Mouse (Mus musculus): Measurements from ENCODE around the gene Fam193a. TPM values are rescaled to one million over a fixed set of nuclear protein-coding genes. Genes with fewer than 3 reads are reported as not detected.

Fam193a gene
- polyA plus RNA-seq, 1 experiment = 137 TPM

DNA sequence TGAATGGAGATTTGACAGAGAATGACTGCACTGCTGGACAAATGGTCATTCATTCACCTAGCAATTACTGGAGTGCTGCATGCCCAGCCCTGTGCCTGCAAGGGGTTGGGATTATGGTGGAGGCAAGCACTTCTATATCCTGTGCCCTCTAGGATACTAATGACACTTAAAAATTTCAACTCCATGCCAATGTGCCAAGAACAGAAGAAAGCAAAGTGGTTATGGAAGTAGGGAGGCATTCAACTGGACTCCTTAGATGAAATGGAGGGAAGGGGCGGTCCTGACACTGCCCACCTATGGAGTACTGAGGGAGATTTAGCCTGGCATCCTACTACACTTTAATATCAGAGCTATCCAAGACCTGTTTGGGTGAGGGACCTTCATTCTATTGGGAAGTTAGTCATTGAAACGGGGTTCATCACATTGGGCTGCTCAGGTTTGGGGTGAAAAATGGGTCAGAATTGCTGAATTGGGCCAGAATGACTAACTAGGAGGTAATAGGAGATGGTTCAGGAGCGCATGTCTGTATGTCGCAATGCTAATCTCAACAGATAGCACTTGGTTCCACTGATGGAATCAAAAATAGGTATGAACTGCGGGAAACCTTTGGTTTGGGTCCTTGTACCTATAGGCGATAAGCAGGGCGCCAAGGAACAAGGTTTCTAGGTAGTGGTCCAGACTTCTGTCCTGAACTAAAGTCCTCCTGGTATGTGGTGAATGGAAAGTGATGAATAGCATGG lies 1.0 kb upstream of the Fam193a start:
- Histone ChIP-seq H3K27ac (ENCODE audit: control insufficient read depth, insufficient read depth, low read depth, low read length) (peak overlapping the region; percentile 90), H3K36me3 (ENCODE audit: control insufficient read depth, insufficient read depth, low read length) (no peaks in the 10 kb centered on the region), H3K4me1 (ENCODE audit: control insufficient read depth, insufficient read depth, low read length) (peaks cover 11% of the 10 kb centered on the region), H3K27me3 (ENCODE audit: control insufficient read depth, insufficient read depth, low read length) (no peaks in the 10 kb centered on the region), H3K4me3 (ENCODE audit: control insufficient read depth, low read depth, low read length) (peak overlapping the region; percentile 95)
- TF ChIP-seq POLR2A (IDR thresholded peaks at IDR 0.05; ENCODE audit: control insufficient read depth, low read depth, low read length) (no peak), CTCF (IDR thresholded peaks at IDR 0.05; ENCODE audit: control insufficient read depth, insufficient read depth, insufficient replicate concordance, low read depth, low read length) (no peak)

DNA sequence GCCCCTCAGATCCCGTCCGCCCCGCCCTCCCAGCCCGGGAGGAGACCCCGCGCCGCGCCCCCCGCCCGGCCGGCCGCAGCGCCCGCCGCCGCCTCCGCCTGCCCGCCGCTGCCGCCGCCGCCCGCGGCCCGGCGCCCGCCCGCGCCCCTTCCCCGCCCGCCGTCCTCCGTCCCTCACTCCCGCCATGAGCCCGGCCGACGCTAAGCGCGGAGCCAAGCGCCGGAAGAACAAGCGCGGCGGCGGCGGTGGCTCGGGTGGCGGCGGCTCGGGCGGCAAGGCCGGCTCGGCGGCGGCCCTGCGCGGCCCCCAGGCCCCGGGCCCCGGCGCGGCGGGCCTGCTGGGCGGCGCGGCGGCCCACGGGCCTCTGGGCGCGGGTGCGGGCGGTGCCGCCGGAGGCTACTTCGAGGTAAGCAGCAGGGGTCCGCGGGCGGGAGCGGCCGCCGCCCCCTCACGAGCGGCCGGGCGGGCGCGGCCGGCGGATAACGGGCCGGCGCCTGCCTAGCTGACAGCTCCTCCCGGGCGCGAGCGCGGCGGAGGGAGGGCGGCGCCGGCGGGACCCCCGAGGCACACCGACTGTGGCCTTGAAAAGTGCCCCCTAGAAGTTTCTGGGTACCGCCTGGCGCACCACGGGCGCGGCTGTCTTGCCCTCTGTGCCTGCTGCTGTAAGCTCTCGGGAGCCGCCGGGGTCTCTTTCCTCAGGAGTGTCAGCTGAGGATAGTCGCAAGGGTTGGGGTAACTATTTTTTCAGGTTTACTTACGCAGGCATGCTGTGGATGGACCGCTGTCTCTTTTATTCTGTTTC lies 490 bp downstream of the Fam193a start:
- TF ChIP-seq CTCF (IDR thresholded peaks at IDR 0.05; ENCODE audit: control insufficient read depth, insufficient read depth, insufficient replicate concordance, low read depth, low read length) (no peak), POLR2A (IDR thresholded peaks at IDR 0.05; ENCODE audit: control insufficient read depth, low read depth, low read length) (no peak)
- Histone ChIP-seq H3K27me3 (ENCODE audit: control insufficient read depth, insufficient read depth, low read length) (no peaks in the 10 kb centered on the region), H3K4me3 (ENCODE audit: control insufficient read depth, low read depth, low read length) (peak overlapping the region; percentile 98), H3K4me1 (ENCODE audit: control insufficient read depth, insufficient read depth, low read length) (peaks cover 11% of the 10 kb centered on the region), H3K27ac (ENCODE audit: control insufficient read depth, insufficient read depth, low read depth, low read length) (peak overlapping the region; percentile 85), H3K36me3 (ENCODE audit: control insufficient read depth, insufficient read depth, low read length) (no peaks in the 10 kb centered on the region)

DNA sequence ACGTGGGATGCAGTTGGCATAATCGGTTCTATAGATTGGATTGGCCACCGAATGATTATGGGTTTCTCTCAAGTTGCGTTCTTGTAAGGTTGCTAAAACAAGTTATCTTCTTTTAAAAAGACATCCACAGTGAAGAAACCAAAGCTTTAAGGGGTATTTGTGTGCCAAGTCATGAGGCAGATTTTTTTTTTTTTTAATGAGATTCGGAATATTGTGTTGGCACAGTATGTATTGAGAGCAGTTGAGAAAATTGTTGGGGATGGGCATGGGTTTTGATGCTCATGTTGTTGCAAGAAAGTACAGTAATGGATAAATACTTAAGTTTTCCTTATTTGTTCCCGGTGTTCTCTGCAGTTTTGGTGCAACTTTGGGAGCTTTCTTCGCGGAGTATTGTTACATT lies 1.1 kb downstream of the Fam193a start:
- H3K27ac ChIP-seq (ENCODE audit: control insufficient read depth, insufficient read depth, low read depth, low read length) = peak overlapping the region; percentile 85
- TF ChIP-seq CTCF (IDR thresholded peaks at IDR 0.05; ENCODE audit: control insufficient read depth, insufficient read depth, insufficient replicate concordance, low read depth, low read length) (no peak), POLR2A (IDR thresholded peaks at IDR 0.05; ENCODE audit: control insufficient read depth, low read depth, low read length) (no peak)
- no peaks in the 10 kb centered on the region for H3K36me3 ChIP-seq (ENCODE audit: control insufficient read depth, insufficient read depth, low read length)
- H3K4me3 ChIP-seq (ENCODE audit: control insufficient read depth, low read depth, low read length) = peak overlapping the region; percentile 98
- no peaks in the 10 kb centered on the region for H3K27me3 ChIP-seq (ENCODE audit: control insufficient read depth, insufficient read depth, low read length)
- peaks cover 11% of the 10 kb centered on the region for H3K4me1 ChIP-seq (ENCODE audit: control insufficient read depth, insufficient read depth, low read length)

DNA sequence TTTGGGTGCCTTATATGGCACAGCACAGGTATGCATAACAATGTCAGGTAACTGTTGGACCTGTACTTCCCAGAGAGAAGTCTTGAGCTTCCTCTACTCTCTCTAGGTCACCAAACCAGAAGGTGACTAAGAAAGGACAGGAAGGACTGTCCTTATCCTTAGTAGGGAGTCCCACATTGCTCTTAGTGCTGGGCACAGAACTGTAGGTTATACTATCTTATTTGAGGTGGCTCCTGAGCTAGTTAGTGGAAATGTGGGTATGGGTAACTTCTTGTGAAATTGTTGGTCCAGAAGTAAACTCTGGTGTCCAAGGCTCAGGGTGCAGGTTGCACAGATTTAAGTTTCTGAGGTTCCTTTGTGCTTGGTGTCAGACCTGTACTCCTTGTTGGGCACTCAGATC lies 2.4 kb downstream of the Fam193a start:
- H3K36me3 ChIP-seq (ENCODE audit: control insufficient read depth, insufficient read depth, low read length) = no peaks in the 10 kb centered on the region
- no peaks in the 10 kb centered on the region for H3K27me3 ChIP-seq (ENCODE audit: control insufficient read depth, insufficient read depth, low read length)
- H3K4me3 ChIP-seq (ENCODE audit: control insufficient read depth, low read depth, low read length) = no peak overlapping the region
- H3K27ac ChIP-seq (ENCODE audit: control insufficient read depth, insufficient read depth, low read depth, low read length) = no peak overlapping the region
- TF ChIP-seq POLR2A (IDR thresholded peaks at IDR 0.05; ENCODE audit: control insufficient read depth, low read depth, low read length) = no peak
- TF ChIP-seq CTCF (IDR thresholded peaks at IDR 0.05; ENCODE audit: control insufficient read depth, insufficient read depth, insufficient replicate concordance, low read depth, low read length) = no peak
- peaks cover 11% of the 10 kb centered on the region for H3K4me1 ChIP-seq (ENCODE audit: control insufficient read depth, insufficient read depth, low read length)

DNA sequence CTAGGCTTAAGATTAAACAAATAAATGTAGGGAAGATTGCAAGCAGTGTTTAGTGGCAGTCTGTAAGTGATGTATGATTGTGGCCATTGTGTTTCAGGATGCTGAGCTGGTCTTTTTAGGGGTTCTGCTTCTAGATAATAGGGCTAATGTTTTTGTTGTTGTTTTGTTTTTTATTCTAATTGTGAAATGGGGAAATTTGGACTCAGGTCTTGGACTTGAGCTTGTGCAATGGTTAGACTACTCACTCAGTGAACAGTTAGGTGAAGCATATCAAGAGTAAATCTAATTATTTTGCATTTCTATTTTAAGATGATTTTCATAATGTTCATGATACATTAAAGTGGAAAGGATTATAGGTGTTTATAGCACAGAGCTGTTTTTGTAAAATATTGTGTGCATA lies 2.8 kb downstream of the Fam193a start:
- no peaks in the 10 kb centered on the region for H3K36me3 ChIP-seq (ENCODE audit: control insufficient read depth, insufficient read depth, low read length)
- H3K4me1 ChIP-seq (ENCODE audit: control insufficient read depth, insufficient read depth, low read length) = peaks cover 11% of the 10 kb centered on the region
- no peaks in the 10 kb centered on the region for H3K27me3 ChIP-seq (ENCODE audit: control insufficient read depth, insufficient read depth, low read length)
- TF ChIP-seq CTCF (IDR thresholded peaks at IDR 0.05; ENCODE audit: control insufficient read depth, insufficient read depth, insufficient replicate concordance, low read depth, low read length) (no peak), POLR2A (IDR thresholded peaks at IDR 0.05; ENCODE audit: control insufficient read depth, low read depth, low read length) (no peak)
- no peak overlapping the region for H3K4me3 ChIP-seq (ENCODE audit: control insufficient read depth, low read depth, low read length)
- no peak overlapping the region for H3K27ac ChIP-seq (ENCODE audit: control insufficient read depth, insufficient read depth, low read depth, low read length)

DNA sequence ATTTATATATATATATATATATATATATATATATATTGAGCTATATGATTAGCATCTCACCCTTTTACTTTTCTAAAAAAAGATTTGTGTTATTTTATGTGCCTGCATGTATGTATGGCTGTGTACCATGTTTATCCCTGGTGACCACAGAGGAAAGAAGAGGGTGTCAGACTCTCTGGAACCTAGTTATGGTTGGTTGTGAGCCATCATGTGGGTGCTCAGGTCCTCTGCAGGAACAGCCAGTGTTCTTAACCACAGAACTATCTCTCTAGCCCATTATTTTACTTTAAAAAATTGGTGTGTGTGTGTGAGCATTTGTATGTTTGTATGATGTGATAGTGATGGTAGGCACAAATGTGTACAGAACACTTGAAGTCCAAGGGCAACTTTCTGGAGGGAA lies 9.1 kb downstream of the Fam193a start:
- Histone ChIP-seq H3K4me1 (ENCODE audit: control insufficient read depth, insufficient read depth, low read length) (no peaks in the 10 kb centered on the region), H3K27ac (ENCODE audit: control insufficient read depth, insufficient read depth, low read depth, low read length) (no peak overlapping the region), H3K27me3 (ENCODE audit: control insufficient read depth, insufficient read depth, low read length) (no peaks in the 10 kb centered on the region), H3K4me3 (ENCODE audit: control insufficient read depth, low read depth, low read length) (no peak overlapping the region), H3K36me3 (ENCODE audit: control insufficient read depth, insufficient read depth, low read length) (no peaks in the 10 kb centered on the region)
- TF ChIP-seq CTCF (IDR thresholded peaks at IDR 0.05; ENCODE audit: control insufficient read depth, insufficient read depth, insufficient replicate concordance, low read depth, low read length) (no peak), POLR2A (IDR thresholded peaks at IDR 0.05; ENCODE audit: control insufficient read depth, low read depth, low read length) (no peak)

DNA sequence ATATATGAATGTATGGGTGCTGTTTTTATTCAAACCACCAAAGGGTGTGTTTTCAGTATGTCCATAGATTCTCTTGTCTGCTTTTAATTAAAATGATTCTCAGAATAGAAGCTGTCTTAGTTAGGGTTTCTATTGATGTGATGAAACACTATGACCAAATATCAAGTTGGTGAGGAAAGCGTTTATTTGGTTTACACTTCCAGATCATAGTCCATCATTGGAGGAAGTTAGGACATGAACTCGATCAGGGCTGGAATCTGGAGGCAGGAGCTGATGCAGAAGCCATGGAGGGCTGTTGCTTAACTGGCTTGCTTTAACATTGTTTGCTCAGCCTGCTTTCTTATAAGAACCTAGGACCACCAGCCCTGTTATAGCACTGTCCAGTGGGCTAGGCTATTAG lies 12.0 kb downstream of the Fam193a start:
- Histone ChIP-seq H3K4me3 (ENCODE audit: control insufficient read depth, low read depth, low read length) (no peak overlapping the region), H3K36me3 (ENCODE audit: control insufficient read depth, insufficient read depth, low read length) (no peaks in the 10 kb centered on the region), H3K4me1 (ENCODE audit: control insufficient read depth, insufficient read depth, low read length) (no peaks in the 10 kb centered on the region), H3K27me3 (ENCODE audit: control insufficient read depth, insufficient read depth, low read length) (no peaks in the 10 kb centered on the region), H3K27ac (ENCODE audit: control insufficient read depth, insufficient read depth, low read depth, low read length) (no peak overlapping the region)
- TF ChIP-seq CTCF (IDR thresholded peaks at IDR 0.05; ENCODE audit: control insufficient read depth, insufficient read depth, insufficient replicate concordance, low read depth, low read length) = no peak
- no peak for TF ChIP-seq POLR2A (IDR thresholded peaks at IDR 0.05; ENCODE audit: control insufficient read depth, low read depth, low read length)

All from testis, adult 2 months (tissue).